Mouse (Mus musculus) midbrain, embryonic 16.5 days (tissue): ENCODE results near the gene Cntfr. TPM values are rescaled to one million over a fixed set of nuclear protein-coding genes. Genes with fewer than 3 reads are reported as not detected.
A peak's percentile ranks its signal among the peaks of the same experiment; 100 is the strongest.

Experiments used
- ATAC-seq: fragments of 200-750 bp; cut with Nextera tagmentation; 2 replicates; pipeline ENCODE4 v1.8.0; 2017; ENCODE audit warnings: moderate TSS enrichment
- H3K27ac ChIP-seq: fragments of 300-500 bp; sonication (generic); 2 replicates; pipeline ENCODE4 v1.5.1; 2014; ENCODE audit warnings: mild to moderate bottlenecking, low read length, mixed read lengths
- H3K27me3 ChIP-seq: fragments of 300-500 bp; sonication (generic); 2 replicates; pipeline ENCODE4 v1.6.1; 2014; ENCODE audit warnings: low read depth, low read length, mixed read lengths; ENCODE audit not compliant: control insufficient read depth, insufficient read depth
- H3K36me3 ChIP-seq: fragments of 300-500 bp; sonication (generic); 2 replicates; pipeline ENCODE4 v1.6.1; 2014; ENCODE audit warnings: mild to moderate bottlenecking, low read length, moderate library complexity, mixed read lengths; ENCODE audit not compliant: control insufficient read depth, insufficient read depth
- H3K4me1 ChIP-seq: fragments of 300-500 bp; sonication (generic); 2 replicates; pipeline ENCODE4 v1.6.1; 2014; ENCODE audit warnings: mild to moderate bottlenecking, low read length, mixed read lengths; ENCODE audit not compliant: control insufficient read depth, insufficient read depth
- H3K4me2 ChIP-seq: fragments of 300-500 bp; sonication (generic); 2 replicates; pipeline ENCODE4 v1.6.1; 2014; ENCODE audit warnings: mild to moderate bottlenecking, low read length, mixed read lengths
- H3K4me3 ChIP-seq: fragments of 300-500 bp; sonication (generic); 2 replicates; pipeline ENCODE4 v1.5.1; 2014; ENCODE audit warnings: low read depth, mild to moderate bottlenecking, low read length, moderate library complexity, mixed read lengths
- H3K9ac ChIP-seq: fragments of 300-500 bp; sonication (generic); 2 replicates; pipeline ENCODE4 v1.6.1; 2014; ENCODE audit warnings: low read depth, low read length, mixed read lengths
- H3K9me3 ChIP-seq: fragments of 300-500 bp; sonication (generic); replicated peaks from 2 replicates; pipeline ENCODE4 v1.6.1; 2014; ENCODE audit warnings: mild to moderate bottlenecking, low read length, mixed read lengths; ENCODE audit not compliant: control insufficient read depth, poor library complexity, severe bottlenecking
- WGBS: fragments of 180-500 bp; shearing (Covaris S2); extraction: QIAGEN DNeasy Blood & Tissue Kit; methylation state at CpG from one replicate; pipeline ENCODE4 v1.1.7; 2014; 5-methylcytosine and 5-hydroxymethylcytosine counted together
- polyA plus RNA-seq: library from polyadenylated mRNA; unstranded; fragments of >200 nt; fragmentation: Nextera tagmentation; extraction: Ambion mirVana; gene quantifications from 2 replicates; pipeline ENCODE4 v1.2.1, GENCODE M21; 2015

The Cntfr gene
- polyA plus RNA-seq, 1 experiment from 2014 or later: 28.3 TPM

DNA sequence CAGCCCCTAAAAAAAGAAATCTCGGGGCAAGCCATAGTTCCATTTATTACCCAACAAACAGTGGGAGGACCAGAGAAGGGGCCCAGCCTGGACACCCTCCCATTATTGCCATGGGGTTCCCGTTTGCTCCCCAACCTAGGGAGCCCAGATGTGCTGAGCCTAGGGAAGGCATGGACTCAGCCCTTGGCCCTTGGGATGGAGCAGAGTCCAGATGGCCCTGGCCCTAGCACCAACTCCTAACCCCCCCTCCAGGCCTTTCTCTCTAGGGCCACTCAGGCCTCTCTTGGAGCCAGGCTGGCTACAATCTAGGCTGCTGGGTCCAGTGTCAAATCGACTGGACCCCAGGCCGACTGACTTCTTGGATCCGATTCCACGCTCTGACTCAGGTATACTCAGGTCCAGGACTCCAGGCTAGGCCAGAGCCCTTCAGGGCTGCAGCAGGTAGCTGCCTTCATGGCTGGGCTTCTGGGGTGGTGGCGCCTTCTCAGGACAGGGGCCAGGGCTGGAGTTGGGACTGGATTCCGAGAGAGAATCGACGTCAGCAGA is 58.6 kb downstream of the Cntfr start:
- H3K27me3 ChIP-seq: no peaks in the 10 kb centered on the region
- H3K4me1 ChIP-seq: peaks cover 30% of the 10 kb centered on the region
- H3K4me3 ChIP-seq: peak overlapping the region; percentile 66
- no peak overlapping the region for H3K27ac ChIP-seq
- peak overlapping the region; percentile 97 for H3K9ac ChIP-seq
- no peaks in the 10 kb centered on the region for H3K9me3 ChIP-seq
- peak overlapping the region; percentile 87 for H3K4me2 ChIP-seq
- ATAC-seq: no peak
- H3K36me3 ChIP-seq: no peaks in the 10 kb centered on the region; the same call in 1 of the 2 replicates
- 90% methylated on average over 10 of the region's 10 CpGs for WGBS

DNA sequence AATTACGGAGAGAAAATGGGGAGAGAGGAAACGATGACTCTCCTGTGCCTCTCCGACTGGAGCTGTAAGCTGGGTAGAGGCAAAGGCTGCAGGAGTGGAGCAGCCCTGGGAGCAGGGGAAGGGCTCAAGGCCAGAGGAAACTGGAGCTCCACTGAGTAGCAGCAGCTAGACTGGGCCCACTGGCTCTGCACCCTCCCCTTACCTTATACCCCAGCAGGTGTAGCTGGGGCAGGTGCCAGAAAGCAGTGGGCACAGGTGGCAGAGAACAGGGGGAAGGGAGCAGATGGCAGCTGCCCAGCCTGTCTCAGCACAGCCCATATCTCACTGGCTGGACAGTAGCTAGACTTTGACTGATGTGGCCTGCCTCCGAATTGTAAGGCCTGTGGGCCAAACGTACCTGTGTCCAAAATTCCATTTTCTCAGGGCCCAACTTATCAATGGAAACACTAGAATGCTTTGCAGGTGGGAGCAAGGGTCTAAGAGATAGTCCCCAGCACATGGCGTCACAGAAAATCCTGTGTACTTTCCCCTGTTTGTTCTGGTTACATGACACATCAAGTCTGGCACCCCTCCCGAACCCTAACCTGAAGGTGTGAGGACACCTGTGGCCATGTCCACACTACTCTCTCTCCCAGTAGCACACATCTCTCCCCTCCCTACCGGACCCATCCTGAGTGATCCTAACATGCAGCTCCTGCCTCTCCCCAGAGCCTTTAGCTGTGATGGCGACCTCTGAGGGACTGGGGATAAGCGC is 59.8 kb downstream of the Cntfr start:
- ATAC-seq: no peak
- H3K27me3 ChIP-seq: no peaks in the 10 kb centered on the region
- H3K4me1 ChIP-seq: peaks cover 30% of the 10 kb centered on the region
- H3K9ac ChIP-seq: peak overlapping the region; percentile 40; the same call in 1 of the 2 replicates
- no peak overlapping the region for H3K27ac ChIP-seq
- 81% methylated on average over 10 of the region's 10 CpGs for whole genome bisulfite sequencing
- H3K4me2 ChIP-seq: no peak overlapping the region
- no peaks in the 10 kb centered on the region for H3K9me3 ChIP-seq
- no peak overlapping the region for H3K4me3 ChIP-seq
- no peaks in the 10 kb centered on the region; the same call in 1 of the 2 replicates for H3K36me3 ChIP-seq

DNA sequence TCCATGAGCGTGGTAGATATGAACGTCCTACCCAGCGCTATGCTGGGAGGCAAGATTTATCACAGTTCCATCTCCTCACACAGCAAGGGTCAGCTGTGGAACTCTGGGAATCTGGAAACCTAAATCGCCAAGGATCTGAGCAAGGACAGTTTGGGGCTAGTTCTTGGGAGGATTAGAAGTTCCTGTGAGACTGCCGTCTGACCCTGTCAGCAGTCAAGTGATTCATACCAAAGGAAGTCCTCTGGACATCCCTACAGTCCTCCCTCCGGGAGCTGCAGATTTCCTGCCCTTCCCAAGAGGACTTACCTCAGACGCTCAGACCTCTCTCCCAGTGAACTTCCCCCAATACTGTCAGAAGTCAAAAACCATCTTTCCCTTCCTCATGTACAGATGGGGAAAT is 60.5 kb downstream of the Cntfr start:
- ATAC-seq: no peak
- no peaks in the 10 kb centered on the region; the same call in 1 of the 2 replicates for H3K36me3 ChIP-seq
- H3K27me3 ChIP-seq: no peaks in the 10 kb centered on the region
- H3K27ac ChIP-seq: no peak overlapping the region
- no peak overlapping the region for H3K4me3 ChIP-seq
- H3K4me2 ChIP-seq: no peak overlapping the region
- H3K9me3 ChIP-seq: no peaks in the 10 kb centered on the region
- 53% methylated on average over 7 of the region's 7 CpGs for WGBS
- no peak overlapping the region for H3K9ac ChIP-seq
- H3K4me1 ChIP-seq: peaks cover 36% of the 10 kb centered on the region

- Histone ChIP-seq H3K36me3 (no peaks in the 10 kb centered on the region; the same call in 1 of the 2 replicates), H3K27me3 (no peaks in the 10 kb centered on the region), H3K9me3 (no peaks in the 10 kb centered on the region), H3K4me2 (no peak overlapping the region), H3K27ac (no peak overlapping the region), H3K4me3 (no peak overlapping the region), H3K9ac (no peak overlapping the region), H3K4me1 (peaks cover 41% of the 10 kb centered on the region)
- WGBS: 67% methylated on average over 2 of the region's 2 CpGs
- ATAC-seq: no peak
Measured at GRCm38 (mm10) chr4:41635906-41636305, 61.0 kb downstream of the Cntfr start.

GRCm38 (mm10) chr4:41635224-41635623 is 61.7 kb downstream of the Cntfr start:
- no peak overlapping the region for H3K4me3 ChIP-seq
- peaks cover 40% of the 10 kb centered on the region for H3K4me1 ChIP-seq
- ATAC-seq: no peak
- no peak overlapping the region for H3K27ac ChIP-seq
- no peaks in the 10 kb centered on the region for H3K27me3 ChIP-seq
- no peaks in the 10 kb centered on the region; the same call in 1 of the 2 replicates for H3K36me3 ChIP-seq
- no peak overlapping the region for H3K4me2 ChIP-seq
- WGBS: 77% methylated on average over 8 of the region's 8 CpGs
- no peaks in the 10 kb centered on the region for H3K9me3 ChIP-seq
- no peak overlapping the region for H3K9ac ChIP-seq

- 28% methylated on average over 8 of the region's 8 CpGs for WGBS
- H3K27me3 ChIP-seq: no peaks in the 10 kb centered on the region
- no peak overlapping the region for H3K4me2 ChIP-seq
- H3K27ac ChIP-seq: no peak overlapping the region
- peaks cover 40% of the 10 kb centered on the region for H3K4me1 ChIP-seq
- no peak overlapping the region for H3K9ac ChIP-seq
- ATAC-seq: no peak
- H3K9me3 ChIP-seq: no peaks in the 10 kb centered on the region
- no peak overlapping the region for H3K4me3 ChIP-seq
- no peaks in the 10 kb centered on the region; the same call in 1 of the 2 replicates for H3K36me3 ChIP-seq
Measured at GRCm38 (mm10) chr4:41634631-41635030, 62.3 kb downstream of the Cntfr start.

- no peaks in the 10 kb centered on the region for H3K27me3 ChIP-seq
Measured at GRCm38 (mm10) chr4:41633001-41633400, 63.9 kb downstream of the Cntfr start.

GRCm38 (mm10) chr4:41631390-41631789 is 65.5 kb downstream of the Cntfr start:
- no peaks in the 10 kb centered on the region for H3K27me3 ChIP-seq
- H3K9ac ChIP-seq: peak overlapping the region; percentile 37; the same call in 1 of the 2 replicates
- H3K9me3 ChIP-seq: no peaks in the 10 kb centered on the region
- no peaks in the 10 kb centered on the region for H3K36me3 ChIP-seq
- H3K4me3 ChIP-seq: no peak overlapping the region
- ATAC-seq: peak; percentile 26; the same call in 1 of the 2 replicates
- under 1% methylated on average over 11 of the region's 11 CpGs for WGBS
- H3K4me1 ChIP-seq: peaks cover 26% of the 10 kb centered on the region
- H3K4me2 ChIP-seq: peak overlapping the region; percentile 20; the same call in 1 of the 2 replicates
- H3K27ac ChIP-seq: peak overlapping the region; percentile 60

More at GRCm38 (mm10) chr4:41633001-41633400, 63.9 kb downstream of the Cntfr start:
- no peak overlapping the region for H3K9ac ChIP-seq
- ATAC-seq: no peak
- H3K36me3 ChIP-seq: no peaks in the 10 kb centered on the region; the same call in 1 of the 2 replicates
- no peaks in the 10 kb centered on the region for H3K9me3 ChIP-seq
- no peak overlapping the region for H3K27ac ChIP-seq
- H3K4me2 ChIP-seq: no peak overlapping the region
- peaks cover 33% of the 10 kb centered on the region for H3K4me1 ChIP-seq
- H3K4me3 ChIP-seq: no peak overlapping the region
- 77% methylated on average over 9 of the region's 9 CpGs for WGBS

- no peak overlapping the region for H3K4me2 ChIP-seq
- H3K9me3 ChIP-seq: no peaks in the 10 kb centered on the region
- 22% methylated on average over 6 of the region's 6 CpGs for WGBS
- no peaks in the 10 kb centered on the region for H3K36me3 ChIP-seq
- no peaks in the 10 kb centered on the region for H3K27me3 ChIP-seq
- no peak overlapping the region for H3K9ac ChIP-seq
- peaks cover 21% of the 10 kb centered on the region for H3K4me1 ChIP-seq
- no peak overlapping the region for H3K27ac ChIP-seq
- no peak overlapping the region for H3K4me3 ChIP-seq
- peak; percentile 12; the same call in 1 of the 2 replicates for ATAC-seq
Measured at GRCm38 (mm10) chr4:41630196-41630595, 66.7 kb downstream of the Cntfr start.
